Mouse (Mus musculus) mouse embryonic stem cell (cell line): ENCODE data around the gene Akap2.

Experiments
- in situ Hi-C, 2 experiments: fragments of 300-500 bp; cut with MboI; formaldehyde crosslinking; loops; 1 replicate in 1 of 2; 3 replicates in 1 of 2; pipeline ENCODE4 v1.14.3; 2019 to 2020; ENCODE audit warnings: low sequenced_read_pairs in 2 of 2, low pct_unique_long_range_greater_than_20kb in 1 of 2, mixed read lengths in 1 of 2; ENCODE audit not compliant: unreplicated experiment in 1 of 2

The Akap2 gene

GRCm38 (mm10) chr4:57812075-57812474 lies 94.6 kb downstream of the Akap2 start:
- in situ Hi-C loops: no loop called here

- in situ Hi-C loops: no loop called here
These were observed 95.6 kb downstream of the Akap2 start for GRCm38 (mm10) chr4:57812916-57813575.

DNA sequence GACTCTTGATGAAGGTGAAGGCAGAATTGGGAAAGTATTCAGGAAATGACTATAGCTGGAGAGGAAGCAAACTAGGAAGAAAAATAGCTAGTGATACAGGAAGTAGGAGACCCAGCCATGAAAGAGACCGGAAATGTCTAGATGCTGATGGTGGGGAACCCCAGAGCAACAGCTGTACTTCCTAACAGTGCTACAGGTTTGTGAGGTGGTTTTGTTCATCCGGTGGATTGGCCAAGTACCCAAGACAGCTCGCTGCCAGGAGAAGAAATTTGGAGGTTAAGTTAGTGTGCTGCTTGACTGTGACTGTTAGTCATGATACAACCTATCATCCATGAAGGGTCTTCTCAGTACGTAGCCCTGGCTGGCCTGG lies 96.1 kb downstream of the Akap2 start:
- in situ Hi-C loops: no loop called here

DNA sequence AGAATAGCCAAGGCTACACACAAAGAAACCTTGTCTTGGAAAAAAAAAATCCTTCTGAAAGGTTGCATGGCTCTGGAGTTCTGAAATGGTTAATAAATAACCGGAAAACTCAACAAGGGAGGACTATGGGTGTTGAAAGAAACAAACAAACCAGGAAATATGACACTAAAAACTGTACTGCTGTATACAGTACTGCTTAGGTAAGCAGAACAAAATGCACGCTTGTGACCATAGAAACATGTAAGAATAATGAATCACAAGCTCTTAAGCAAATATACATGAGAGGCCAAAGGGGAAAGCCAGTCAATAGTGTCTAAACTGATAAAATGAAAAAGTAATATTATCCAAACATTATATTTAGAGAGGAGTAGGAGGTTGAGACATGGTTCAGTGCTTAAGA lies 97.9 kb downstream of the Akap2 start:
- in situ Hi-C loops: no loop called here

DNA sequence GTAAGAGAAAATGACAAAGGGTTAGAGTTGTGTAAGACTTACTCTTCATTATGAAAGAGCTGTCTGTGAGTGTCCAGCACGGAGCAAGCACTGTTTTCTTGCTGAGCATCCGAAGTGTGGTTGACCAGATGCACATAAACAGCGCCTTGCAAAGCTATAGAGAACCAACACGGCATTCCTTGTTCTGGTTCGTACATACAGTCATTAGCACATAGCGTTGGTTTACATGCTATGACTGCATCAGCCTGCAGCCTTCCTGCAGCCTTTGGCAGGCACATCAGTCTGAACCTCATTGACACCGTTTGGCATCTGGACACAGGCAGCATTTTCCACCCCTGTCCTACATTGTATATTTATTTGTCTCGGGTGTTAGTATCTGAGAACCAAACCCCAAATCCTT lies 98.7 kb downstream of the Akap2 start:
- in situ Hi-C loops: no loop called here

DNA sequence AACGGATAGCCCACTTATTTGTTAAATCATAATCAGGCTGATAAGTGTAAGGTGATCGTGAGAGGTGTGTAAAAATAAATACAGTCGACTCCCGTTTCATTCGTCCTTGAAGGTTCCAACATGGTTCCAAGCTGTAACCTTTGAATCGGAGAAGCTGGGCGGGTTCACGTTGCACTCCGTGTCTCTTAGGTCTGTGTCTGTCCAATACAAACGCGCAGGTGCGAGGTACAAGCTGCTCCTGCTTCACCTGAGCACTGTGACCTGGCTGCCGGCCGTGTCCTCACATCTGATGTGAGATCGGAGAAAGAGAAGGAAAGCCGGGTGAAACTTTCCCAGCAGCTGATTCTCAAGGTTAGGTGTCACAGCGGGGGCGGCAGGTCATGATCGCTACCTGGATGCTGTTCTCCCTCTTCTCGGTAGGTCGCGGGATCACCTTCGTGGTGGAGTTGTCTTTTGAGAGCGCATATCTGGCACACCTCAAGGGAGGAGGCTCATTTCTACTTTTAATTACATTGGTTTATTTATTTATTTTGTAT lies 103.5 kb downstream of the Akap2 start:
- in situ Hi-C loops: no loop called here

DNA sequence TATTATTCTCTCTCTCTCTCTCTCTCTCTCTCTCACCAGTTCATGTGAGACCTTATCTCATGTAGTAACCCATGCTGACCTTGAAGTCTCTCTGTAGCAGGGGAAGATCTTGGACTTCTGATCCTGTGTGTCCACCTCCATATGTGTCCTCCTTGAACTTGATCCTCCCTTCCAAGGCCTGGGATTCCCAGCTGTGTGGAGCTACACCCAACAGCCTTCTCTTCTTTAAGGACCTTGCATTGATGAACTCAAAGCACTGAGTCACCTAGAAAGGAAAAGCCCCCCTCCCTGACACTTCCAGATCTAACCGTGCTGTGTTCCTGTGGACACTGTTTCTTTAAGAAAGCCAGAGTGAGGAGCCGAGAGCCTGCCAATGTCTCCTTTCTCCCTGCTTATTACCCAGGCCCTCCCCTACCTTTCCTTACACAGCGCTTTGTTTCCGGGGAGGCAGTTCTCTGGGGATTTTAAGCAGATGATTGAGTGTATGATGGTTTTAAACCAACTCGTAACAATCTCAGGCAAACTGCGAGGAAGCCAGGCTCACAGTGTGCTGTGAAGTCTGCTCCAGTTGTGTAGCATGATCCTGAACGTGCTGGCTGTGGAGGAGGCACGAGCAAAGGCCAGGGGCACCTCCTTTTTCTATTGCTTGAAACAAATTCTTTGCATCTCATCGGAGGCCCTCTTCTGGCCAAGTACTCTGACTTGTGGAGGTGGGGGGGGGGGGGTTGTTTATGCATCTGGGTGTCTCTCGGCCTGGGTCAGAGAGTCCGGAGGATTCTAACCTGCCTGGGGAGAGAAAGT lies 104.3 kb downstream of the Akap2 start:
- in situ Hi-C loops: no loop called here

DNA sequence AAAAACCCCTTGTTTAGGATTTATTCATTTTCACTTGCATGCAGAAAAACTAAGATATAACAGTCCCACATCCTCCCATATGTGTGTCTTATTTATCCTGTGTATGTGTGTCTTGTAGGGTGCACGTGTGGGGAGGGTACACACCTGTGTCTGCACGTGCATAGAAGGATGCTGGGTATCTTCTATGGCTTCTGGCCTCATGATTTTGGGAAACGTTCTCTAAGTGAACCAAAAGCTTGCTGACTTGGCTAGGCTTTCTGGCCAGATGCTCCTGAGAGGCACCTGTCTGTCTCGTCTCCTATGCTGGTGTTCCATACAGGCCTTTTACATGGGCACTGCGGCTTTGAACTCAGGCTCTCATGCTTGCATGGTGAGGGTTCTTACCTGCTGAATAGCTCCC lies 105.2 kb downstream of the Akap2 start:
- in situ Hi-C loops: no loop called here

- in situ Hi-C loops: no loop called here
These were observed 107.3 kb downstream of the Akap2 start for GRCm38 (mm10) chr4:57824626-57825240.

DNA sequence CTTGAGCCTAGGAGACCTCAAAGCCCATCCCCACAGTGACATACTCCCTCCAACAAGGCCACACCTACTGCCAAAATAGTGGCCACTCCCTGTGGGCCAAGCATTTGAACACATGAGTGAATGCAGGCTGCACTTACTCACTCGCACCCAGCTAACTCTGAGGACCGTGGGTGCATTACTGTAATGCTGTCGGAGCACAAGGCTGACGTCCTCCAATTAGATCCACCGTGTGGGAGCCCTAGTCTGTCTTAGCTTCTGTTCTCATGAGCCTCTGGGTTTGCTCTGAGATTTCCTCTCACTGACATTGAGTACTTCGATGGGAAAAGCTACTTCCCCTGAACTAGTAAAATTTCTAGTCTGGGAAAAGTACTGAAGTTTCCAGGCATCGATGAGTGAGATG lies 108.8 kb downstream of the Akap2 start:
- in situ Hi-C loops: no loop called here

DNA sequence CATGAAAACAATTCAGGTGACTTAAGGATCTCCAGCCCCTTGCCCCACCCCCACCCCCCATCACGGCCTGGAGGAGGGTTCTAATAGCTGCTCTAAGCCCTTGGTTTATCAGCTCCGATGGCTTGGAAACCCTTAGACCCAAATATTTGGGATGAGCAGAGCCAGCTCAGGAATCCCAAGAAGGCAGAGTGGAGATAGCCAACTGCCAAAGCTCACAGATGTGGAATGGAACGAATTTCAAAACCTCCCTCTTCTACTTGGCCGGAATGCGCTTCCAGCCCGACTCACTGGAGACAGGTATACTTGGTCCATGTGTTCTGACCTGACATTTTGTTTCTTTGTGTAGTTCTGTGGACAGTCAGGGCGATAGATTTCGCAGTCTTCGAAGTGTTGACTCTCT lies 111.7 kb downstream of the Akap2 start:
- in situ Hi-C loops: no loop called here

DNA sequence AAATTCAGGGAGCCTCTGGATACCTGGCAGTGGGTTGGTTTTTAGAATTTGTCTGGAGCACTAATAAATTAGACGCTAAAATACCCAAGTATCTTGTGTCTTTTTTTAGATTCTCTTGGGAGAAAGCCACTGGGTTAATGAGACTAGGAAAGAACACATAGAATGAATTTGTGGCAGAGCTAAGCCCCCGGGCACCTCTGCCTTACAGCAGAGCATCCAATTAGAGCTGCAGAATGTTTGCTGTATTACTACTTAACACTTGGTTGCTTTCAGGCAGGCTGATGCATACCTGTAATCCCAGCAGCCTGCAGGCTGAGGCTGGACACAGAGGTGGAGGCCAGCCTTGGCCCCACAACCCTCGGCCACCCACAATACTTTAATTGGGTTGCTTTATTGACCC lies 112.3 kb downstream of the Akap2 start:
- in situ Hi-C loops: no loop called here

GRCm38 (mm10) chr4:57832318-57832717 lies 114.9 kb downstream of the Akap2 start:
- in situ Hi-C loops: no loop called here

GRCm38 (mm10) chr4:57833060-57833459 lies 115.6 kb downstream of the Akap2 start:
- in situ Hi-C loops: no loop called here

DNA sequence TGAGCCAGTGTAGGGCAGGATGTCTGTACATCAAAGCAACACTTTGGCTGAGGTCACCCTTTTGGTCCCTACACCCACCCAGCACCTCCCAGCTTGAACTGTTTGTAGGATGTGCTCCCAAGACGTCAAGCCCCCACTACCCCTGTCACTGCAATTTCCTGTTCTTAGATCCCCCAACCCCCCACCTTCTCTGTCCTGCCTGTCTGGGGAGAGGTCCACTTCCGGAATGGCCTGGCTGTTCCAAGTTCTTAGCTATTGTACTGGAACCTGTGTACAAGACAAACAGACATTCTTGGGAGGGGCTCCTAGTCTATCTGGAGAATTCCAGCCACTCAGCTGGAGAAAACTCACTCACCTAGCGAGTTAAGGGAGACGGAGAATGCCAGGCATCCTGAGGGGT lies 116.7 kb downstream of the Akap2 start:
- in situ Hi-C loops: no loop called here

GRCm38 (mm10) chr4:57837089-57837488 lies 119.6 kb downstream of the Akap2 start:
- in situ Hi-C loops: no loop called here

GRCm38 (mm10) chr4:57839343-57839742 lies 121.9 kb downstream of the Akap2 start:
- in situ Hi-C loops: no loop called here

DNA sequence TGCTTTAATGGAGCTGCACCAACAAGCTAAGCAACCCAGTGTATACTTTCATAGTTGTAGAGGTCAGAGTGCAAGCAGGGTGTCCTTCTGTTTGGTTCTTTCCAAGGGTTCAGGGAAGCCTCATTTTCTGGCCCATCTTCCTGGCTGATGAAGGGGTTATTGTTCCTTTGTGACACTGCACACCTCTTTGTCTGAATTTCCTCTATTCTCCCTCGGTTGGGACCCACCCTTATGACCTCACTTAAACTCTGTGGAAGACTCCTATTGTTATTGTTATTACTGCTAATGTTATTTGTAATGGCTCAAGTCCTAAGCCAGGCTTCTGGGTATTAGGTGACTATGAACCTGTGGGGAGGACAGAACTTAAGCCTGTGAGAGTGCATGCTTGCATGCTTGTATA lies 124.5 kb downstream of the Akap2 start:
- in situ Hi-C loops: no loop called here

- in situ Hi-C loops: no loop called here
These were observed 125.2 kb downstream of the Akap2 start for GRCm38 (mm10) chr4:57842472-57843305.
